Mouse (Mus musculus): ENCODE results near the gene Slc7a1. TPM values are rescaled to one million over a fixed set of nuclear protein-coding genes. Genes with fewer than 3 reads are reported as not detected.

Slc7a1 gene
- polyA plus RNA-seq (2012) = 14.7 and 16.9 TPM in 2 replicates

GRCm38 (mm10) chr5:148399660-148400443, at the start of gene Slc7a1:
Gene Slc7a1, minus strand, starts transcription at chr5:148399904.

Other genes with a start within 250 kb of the Slc7a1 start
- gene Ubl3, start 152.9 kb upstream of the Slc7a1 start, polyA plus RNA-seq (2012) = 27.3 and 27.6 TPM in 2 replicates

All from megakaryocyte-erythroid progenitor cell, adult 5 weeks (primary cell).